Mouse (Mus musculus) fibroblast of lung, adult 2 months (primary cell): ENCODE measurements around the gene Tnxb.
"Not testable (repeated sequence)": the region's sequence is repeated elsewhere in the genome, so short reads cannot be mapped to it uniquely, and the experiment has no call there.

ENCODE experiments used
- DNase-seq: peaks from one replicate; pipeline ENCODE4 v3.0.0-alpha.2; 2011; ENCODE audit warnings: low read depth

Gene Tnxb

GRCm38 (mm10) chr17:34684253-34684893 is 14.0 kb downstream of the Tnxb start:
- peak; percentile 74 for DNase-seq

- peak; percentile 87 for DNase-seq
Observed at GRCm38 (mm10) chr17:34685120-34686110, 15.1 kb downstream of the Tnxb start.

GRCm38 (mm10) chr17:34688889-34689288 is 18.6 kb downstream of the Tnxb start:
- DNase-seq = no peak

- DNase-seq = no peak
Observed at GRCm38 (mm10) chr17:34690458-34690857, 20.1 kb downstream of the Tnxb start.

- no peak for DNase-seq
Observed at GRCm38 (mm10) chr17:34692906-34693305, 22.6 kb downstream of the Tnxb start.

GRCm38 (mm10) chr17:34699575-34700408 is 29.5 kb downstream of the Tnxb start:
- DNase-seq = no peak

- no peak for DNase-seq
Observed at GRCm38 (mm10) chr17:34700671-34701071, 30.3 kb downstream of the Tnxb start.

- DNase-seq = not testable (repeated sequence)
Observed at GRCm38 (mm10) chr17:34706476-34706875, 36.1 kb downstream of the Tnxb start.

- DNase-seq = no peak
Observed at GRCm38 (mm10) chr17:34712951-34713350, 42.6 kb downstream of the Tnxb start.

- DNase-seq = not testable (repeated sequence)
Observed at GRCm38 (mm10) chr17:34714181-34714907, 44.0 kb downstream of the Tnxb start.

GRCm38 (mm10) chr17:34714908-34715445 is 44.6 kb downstream of the Tnxb start:
- DNase-seq = not testable (repeated sequence)

- not testable (repeated sequence) for DNase-seq
Observed at GRCm38 (mm10) chr17:34715451-34715850, 45.1 kb downstream of the Tnxb start.

GRCm38 (mm10) chr17:34716247-34716646 is 45.9 kb downstream of the Tnxb start:
- no peak for DNase-seq

GRCm38 (mm10) chr17:34717401-34717800 is 47.1 kb downstream of the Tnxb start:
- no peak for DNase-seq

GRCm38 (mm10) chr17:34719886-34720285 is 49.6 kb downstream of the Tnxb start:
- not testable (repeated sequence) for DNase-seq

GRCm38 (mm10) chr17:34722238-34722637 is 51.9 kb downstream of the Tnxb start:
- not testable (repeated sequence) for DNase-seq

GRCm38 (mm10) chr17:34723066-34723465 is 52.7 kb downstream of the Tnxb start:
- DNase-seq = no peak

GRCm38 (mm10) chr17:34727887-34728286 is 57.6 kb downstream of the Tnxb start:
- no peak for DNase-seq

GRCm38 (mm10) chr17:34729155-34729554 is 58.8 kb downstream of the Tnxb start:
- not testable (repeated sequence) for DNase-seq

GRCm38 (mm10) chr17:34729779-34730553 is 59.6 kb downstream of the Tnxb start:
- not testable (repeated sequence) for DNase-seq
